Comparison of ENCODE assay signal across 8 mouse cellular contexts in genomic region chr19:46037243-46037924, GRCm38 (mm10). TPM values are rescaled to one million over a fixed set of nuclear protein-coding genes. Genes with fewer than 3 reads are reported as not detected.
DNase-seq lines count a peak whose midpoint lies in the region; ATAC-seq and TF ChIP-seq lines count a peak whose summit lies in the region.

No protein-coding gene starts in this region.

- H3K36me3 ChIP-seq in heart, embryonic 10.5 days, result peaks cover 44% of the 10 kb centered on the region
- peaks cover 36 to 45% of the 10 kb centered on the region in 2 experiments for H3K36me3 ChIP-seq in CH12.LX (replicated peaks in 1 of 2; ENCODE audit: control insufficient read depth in 1 of 2, insufficient read depth in 1 of 2, low read length in 1 of 2)
- H3K36me3 ChIP-seq in forebrain, embryonic 13.5 days (ENCODE audit: poor library complexity, severe bottlenecking), result peaks cover 42% of the 10 kb centered on the region
- peaks cover 46% of the 10 kb centered on the region for H3K36me3 ChIP-seq in liver, embryonic 15.5 days (replicated peaks)
- peaks cover 27% of the 10 kb centered on the region for H3K36me3 ChIP-seq in stomach, embryonic 16.5 days (ENCODE audit: control insufficient read depth, insufficient read depth, low read length)

- TF ChIP-seq POLR2A in CH12.LX (IDR thresholded peaks at IDR 0.05; ENCODE audit: low read depth, low read length), result no peak

- in situ Hi-C loops in CH12.LX (cut with MboI; ENCODE audit: low pct_ligation_motif_present, low pct_unique_long_range_greater_than_20kb, low sequenced_read_pairs), result no loop called here

- no peak overlapping the region; the same call in 1 of the 2 replicates for H3K9ac ChIP-seq in CH12.LX (ENCODE audit: insufficient read depth, low read depth)
- peak overlapping the region; percentile 99 for H3K9ac ChIP-seq in forebrain, embryonic 13.5 days
- peak overlapping the region; percentile 87 for H3K9ac ChIP-seq in liver, embryonic 15.5 days
- peak overlapping the region; percentile 95 for H3K9ac ChIP-seq in stomach, embryonic 16.5 days (ENCODE audit: low read length)

- H3K27ac ChIP-seq in heart, embryonic 10.5 days, result peak overlapping the region; percentile 96
- no peak overlapping the region for H3K27ac ChIP-seq in CH12.LX (ENCODE audit: insufficient read depth, low read depth)
- H3K27ac ChIP-seq in forebrain, embryonic 13.5 days, result peak overlapping the region; percentile 99
- peak overlapping the region; percentile 93 for H3K27ac ChIP-seq in liver, embryonic 15.5 days (replicated peaks)
- H3K27ac ChIP-seq in stomach, embryonic 16.5 days (ENCODE audit: low read length), result peak overlapping the region; percentile 89

- peak overlapping the region; percentile 97 for H3K4me3 ChIP-seq in heart, embryonic 10.5 days
- peak overlapping the region in 1 of 3 experiments; percentile 69 for H3K4me3 ChIP-seq in CH12.LX (replicated peaks in 1 of 3; ENCODE audit: low read depth in 2 of 3, low read length in 2 of 3, poor library complexity in 1 of 3)
- H3K4me3 ChIP-seq in forebrain, embryonic 13.5 days, result peak overlapping the region; percentile 99
- H3K4me3 ChIP-seq in liver, embryonic 15.5 days (replicated peaks), result peak overlapping the region; percentile 74
- H3K4me3 ChIP-seq in stomach, embryonic 16.5 days (replicated peaks; ENCODE audit: low read length), result peak overlapping the region; percentile 75

- no peak for TF ChIP-seq RAD21 in CH12.LX (IDR thresholded peaks at IDR 0.05; ENCODE audit: low read depth, low read length)

- DNase-seq in heart, embryonic 10.5 days (ENCODE audit: low spot score), result no peak
- no peak for DNase-seq in heart, postnatal 4 days
- DNase-seq in CH12.LX (ENCODE audit: extremely low read depth), result no peak
- DNase-seq in right cerebral cortex, postnatal 4 days, result no peak
- DNase-seq in gastrocnemius, postnatal 14 days, result no peak

- H3K27me3 ChIP-seq in heart, embryonic 10.5 days (ENCODE audit: insufficient read depth, poor library complexity, severe bottlenecking), result no peaks in the 10 kb centered on the region
- H3K27me3 ChIP-seq in CH12.LX (replicated peaks), result no peaks in the 10 kb centered on the region
- H3K27me3 ChIP-seq in forebrain, embryonic 13.5 days, result no peaks in the 10 kb centered on the region
- H3K27me3 ChIP-seq in liver, embryonic 15.5 days, result no peaks in the 10 kb centered on the region
- no peaks in the 10 kb centered on the region for H3K27me3 ChIP-seq in stomach, embryonic 16.5 days (ENCODE audit: control insufficient read depth, insufficient read depth, low read length)

- no peak for TF ChIP-seq EP300 in CH12.LX (IDR thresholded peaks at IDR 0.05; ENCODE audit: low read length)

- H3K79me2 ChIP-seq in CH12.LX (replicated peaks; ENCODE audit: control insufficient read depth, extremely low read depth, insufficient read depth, poor library complexity, severe bottlenecking), result peaks cover 41% of the 10 kb centered on the region

- no peak for TF ChIP-seq CTCF in CH12.LX (conservative IDR thresholded peaks at IDR 0.05 in 1 of 2, IDR thresholded peaks at IDR 0.05 in 1 of 2; ENCODE audit: low read depth in 2 of 2, low read length in 2 of 2)

- peaks cover 55% of the 10 kb centered on the region for H3K4me1 ChIP-seq in heart, embryonic 10.5 days
- H3K4me1 ChIP-seq in CH12.LX (ENCODE audit: control insufficient read depth in 1 of 2, insufficient read depth in 2 of 2), result peaks cover 7 to 33% of the 10 kb centered on the region in 2 experiments
- peaks cover 57% of the 10 kb centered on the region for H3K4me1 ChIP-seq in forebrain, embryonic 13.5 days
- peaks cover 74% of the 10 kb centered on the region for H3K4me1 ChIP-seq in liver, embryonic 15.5 days (replicated peaks)
- peaks cover 44% of the 10 kb centered on the region for H3K4me1 ChIP-seq in stomach, embryonic 16.5 days (ENCODE audit: control insufficient read depth, insufficient read depth, low read length)

- dilution Hi-C loops in CH12.LX (cut with MboI; ENCODE audit: extremely low pct_ligation_motif_present, extremely low pct_unique_long_range_greater_than_20kb, low sequenced_read_pairs), result no loop called here

- no peak for ATAC-seq in forebrain, embryonic 13.5 days
- ATAC-seq in liver, embryonic 15.5 days (ENCODE audit: insufficient read depth), result peak; percentile 69
- peak; percentile 17 for ATAC-seq in stomach, embryonic 16.5 days (ENCODE audit: insufficient read depth, low FRiP score)

- 9% methylated on average over 6 of the region's 6 CpGs for WGBS in heart, embryonic 10.5 days
- WGBS in forebrain, embryonic 13.5 days, result 6% methylated on average over 6 of the region's 6 CpGs
- 11% methylated on average over 6 of the region's 6 CpGs for WGBS in liver, embryonic 15.5 days (ENCODE audit: insufficient replicate concordance)
- 4% methylated on average over 6 of the region's 6 CpGs for WGBS in stomach, embryonic 16.5 days

- no peaks in the 10 kb centered on the region for H3K9me3 ChIP-seq in heart, embryonic 10.5 days
- no peaks in the 10 kb centered on the region for H3K9me3 ChIP-seq in CH12.LX (replicated peaks; ENCODE audit: low read length)
- no peaks in the 10 kb centered on the region for H3K9me3 ChIP-seq in forebrain, embryonic 13.5 days (replicated peaks)
- H3K9me3 ChIP-seq in liver, embryonic 15.5 days (replicated peaks), result no peaks in the 10 kb centered on the region
- no peaks in the 10 kb centered on the region for H3K9me3 ChIP-seq in stomach, embryonic 16.5 days (replicated peaks; ENCODE audit: control insufficient read depth, low read length)

- intact Hi-C loops in gastrocnemius, postnatal 14 days (cut with DNase I; ENCODE audit: low total_unique reads), result no loop called here

- H3K4me2 ChIP-seq in CH12.LX (ENCODE audit: insufficient read depth, low read depth, poor library complexity, severe bottlenecking), result peak overlapping the region; percentile 12
- H3K4me2 ChIP-seq in forebrain, embryonic 13.5 days, result peak overlapping the region; percentile 100
- peak overlapping the region; percentile 99 for H3K4me2 ChIP-seq in liver, embryonic 15.5 days
- peak overlapping the region; percentile 92 for H3K4me2 ChIP-seq in stomach, embryonic 16.5 days (ENCODE audit: low read depth, low read length)

RNA-seq across cellular contexts. Expression of gene Pprc1, which starts 7.3 kb away (rescaled TPM):
- 38.9 and 50.2 TPM in 2 replicates for polyA plus RNA-seq in heart, embryonic 10.5 days (2016; fragmentation: Nextera tagmentation; extraction: Ambion mirVana)
- total RNA-seq in heart, postnatal 4 days (2021), result 10 to 100 TPM; 31.4 to 35.1 TPM
- 21.2 and 26.1 TPM in 2 replicates for total RNA-seq in CH12.LX (2012; rRNA removed)
- 9.2 and 13.0 TPM in 2 replicates for total RNA-seq in CH12.LX (2014; rRNA removed)
- polyA plus RNA-seq in CH12.LX (2012; ENCODE audit: insufficient read length, low read depth), result 65.0 and 68.7 TPM in 2 replicates
- polyA plus RNA-seq in forebrain, embryonic 13.5 days (2015; fragmentation: Nextera tagmentation; extraction: Ambion mirVana), result 22.3 and 26.6 TPM in 2 replicates
- polyA plus RNA-seq in liver, embryonic 15.5 days (2015; fragmentation: Nextera tagmentation; extraction: Ambion mirVana), result 15.7 and 17.0 TPM in 2 replicates
- 26.2 and 30.3 TPM in 2 replicates for polyA plus RNA-seq in stomach, embryonic 16.5 days (2015; fragmentation: Nextera tagmentation; extraction: Ambion mirVana)
- total RNA-seq in gastrocnemius, postnatal 14 days (2021), result 10 to 100 TPM; 11.2 to 11.5 TPM

RNA-seq across cellular contexts. Expression of gene Ldb1, which starts 7.6 kb away (rescaled TPM):
- polyA plus RNA-seq in heart, embryonic 10.5 days (2016; fragmentation: Nextera tagmentation; extraction: Ambion mirVana), result 62.2 and 79.7 TPM in 2 replicates
- total RNA-seq in heart, postnatal 4 days (2021), result 10 to 100 TPM; 76.3 to 81.5 TPM
- total RNA-seq in CH12.LX (2012; rRNA removed) (56.9 and 63.1 TPM in 2 replicates), CH12.LX (2014; rRNA removed) (59.2 and 67.6 TPM in 2 replicates)
- 114 and 120 TPM in 2 replicates for polyA plus RNA-seq in CH12.LX (2012; ENCODE audit: insufficient read length, low read depth)
- 118 and 119 TPM in 2 replicates for polyA plus RNA-seq in forebrain, embryonic 13.5 days (2015; fragmentation: Nextera tagmentation; extraction: Ambion mirVana)
- polyA plus RNA-seq in liver, embryonic 15.5 days (2015; fragmentation: Nextera tagmentation; extraction: Ambion mirVana), result 27.0 and 31.2 TPM in 2 replicates
- polyA plus RNA-seq in stomach, embryonic 16.5 days (2015; fragmentation: Nextera tagmentation; extraction: Ambion mirVana), result 37.4 and 41.4 TPM in 2 replicates
- total RNA-seq in gastrocnemius, postnatal 14 days (2021), result 10 to 100 TPM; 26.2 to 28.5 TPM

RNA-seq across cellular contexts. Expression of gene Hps6, which starts 34.1 kb away (rescaled TPM):
- 7.1 and 7.4 TPM in 2 replicates for polyA plus RNA-seq in heart, embryonic 10.5 days (2016; fragmentation: Nextera tagmentation; extraction: Ambion mirVana)
- total RNA-seq in heart, postnatal 4 days (2021), result 1 to 10 TPM; 5.6 to 5.8 TPM
- total RNA-seq in CH12.LX (2012; rRNA removed) (10.5 and 10.6 TPM in 2 replicates), CH12.LX (2014; rRNA removed) (6.0 and 6.7 TPM in 2 replicates)
- 5.1 and 5.8 TPM in 2 replicates for polyA plus RNA-seq in CH12.LX (2012; ENCODE audit: insufficient read length, low read depth)
- polyA plus RNA-seq in forebrain, embryonic 13.5 days (2015; fragmentation: Nextera tagmentation; extraction: Ambion mirVana), result 1.6 and 1.9 TPM in 2 replicates
- 3.0 and 3.2 TPM in 2 replicates for polyA plus RNA-seq in liver, embryonic 15.5 days (2015; fragmentation: Nextera tagmentation; extraction: Ambion mirVana)
- polyA plus RNA-seq in stomach, embryonic 16.5 days (2015; fragmentation: Nextera tagmentation; extraction: Ambion mirVana), result 8.5 and 9.0 TPM in 2 replicates
- 1 to 10 TPM; 3.1 to 3.8 TPM for total RNA-seq in gastrocnemius, postnatal 14 days (2021)

RNA-seq across cellular contexts. Expression of gene Nolc1, which starts 38.3 kb away (rescaled TPM):
- 80.2 and 117 TPM in 2 replicates for polyA plus RNA-seq in heart, embryonic 10.5 days (2016; fragmentation: Nextera tagmentation; extraction: Ambion mirVana)
- total RNA-seq in heart, postnatal 4 days (2021), result 10 to 100 TPM; 31.4 to 32.0 TPM
- total RNA-seq in CH12.LX (2012; rRNA removed), result 88.0 and 137 TPM in 2 replicates
- total RNA-seq in CH12.LX (2014; rRNA removed), result 96.0 and 99.2 TPM in 2 replicates
- 333 and 358 TPM in 2 replicates for polyA plus RNA-seq in CH12.LX (2012; ENCODE audit: insufficient read length, low read depth)
- 87.8 and 94.8 TPM in 2 replicates for polyA plus RNA-seq in forebrain, embryonic 13.5 days (2015; fragmentation: Nextera tagmentation; extraction: Ambion mirVana)
- 47.3 and 48.8 TPM in 2 replicates for polyA plus RNA-seq in liver, embryonic 15.5 days (2015; fragmentation: Nextera tagmentation; extraction: Ambion mirVana)
- polyA plus RNA-seq in stomach, embryonic 16.5 days (2015; fragmentation: Nextera tagmentation; extraction: Ambion mirVana), result 72.7 and 79.8 TPM in 2 replicates
- total RNA-seq in gastrocnemius, postnatal 14 days (2021), result 10 to 100 TPM; 17.5 to 25.5 TPM

RNA-seq across cellular contexts. Expression of gene Armh3, which starts 39.1 kb away (rescaled TPM):
- polyA plus RNA-seq in heart, embryonic 10.5 days (2016; fragmentation: Nextera tagmentation; extraction: Ambion mirVana), result 16.0 and 16.6 TPM in 2 replicates
- 10 to 100 TPM; 14.8 to 16.9 TPM for total RNA-seq in heart, postnatal 4 days (2021)
- total RNA-seq in CH12.LX (2012; rRNA removed), result 1.9 and 2.2 TPM in 2 replicates
- total RNA-seq in CH12.LX (2014; rRNA removed), result 1.1 and 1.3 TPM in 2 replicates
- 4.3 and 4.9 TPM in 2 replicates for polyA plus RNA-seq in CH12.LX (2012; ENCODE audit: insufficient read length, low read depth)
- 17.0 and 21.5 TPM in 2 replicates for polyA plus RNA-seq in forebrain, embryonic 13.5 days (2015; fragmentation: Nextera tagmentation; extraction: Ambion mirVana)
- polyA plus RNA-seq in liver, embryonic 15.5 days (2015; fragmentation: Nextera tagmentation; extraction: Ambion mirVana), result 4.0 and 4.1 TPM in 2 replicates
- 15.4 and 17.7 TPM in 2 replicates for polyA plus RNA-seq in stomach, embryonic 16.5 days (2015; fragmentation: Nextera tagmentation; extraction: Ambion mirVana)
- 10 to 100 TPM; 10.8 to 10.9 TPM for total RNA-seq in gastrocnemius, postnatal 14 days (2021)

Comparison
In these comparisons a context has a peak if more than half of its experiments do, and no peak if none do; other contexts are left out.
1. H3K4me2 ChIP-seq: peak in every context shown above with its lines; median percentile 100 in forebrain, embryonic 13.5 days; 99 in liver, embryonic 15.5 days; 92 in stomach, embryonic 16.5 days; 12 in CH12.LX.